8 mouse cellular contexts compared by ENCODE assay signal in genomic region chr10:63100657-63101056, GRCm38 (mm10). TPM values are rescaled to one million over a fixed set of nuclear protein-coding genes. Genes with fewer than 3 reads are reported as not detected.
DNase-seq lines count a peak whose midpoint lies in the region; ATAC-seq lines count a peak whose summit lies in the region.

No protein-coding gene starts in this region.

- ATAC-seq in heart, embryonic 15.5 days (replicated peaks; ENCODE audit: insufficient number of reproducible peaks, insufficient read depth, low FRiP score, low read depth), result no peak
- peak; percentile 49; the same call in 1 of the 2 replicates for ATAC-seq in hindbrain, embryonic 13.5 days (ENCODE audit: low FRiP score)
- peak; percentile 55 for ATAC-seq in midbrain, embryonic 13.5 days

- no peaks in the 10 kb centered on the region for H3K36me3 ChIP-seq in heart, embryonic 15.5 days
- H3K36me3 ChIP-seq in hindbrain, embryonic 13.5 days, result no peaks in the 10 kb centered on the region
- H3K36me3 ChIP-seq in midbrain, embryonic 13.5 days, result no peaks in the 10 kb centered on the region

- DNase-seq in heart, adult 8-10 months (ENCODE audit: low spot score), result no peak
- no peak for DNase-seq in spleen, adult 12 weeks (ENCODE audit: low spot score)
- no peak for DNase-seq in MN1 (ENCODE audit: low spot score)
- no peak for DNase-seq in adrenal gland, postnatal 14 days

- peak overlapping the region; percentile 54 for H3K9ac ChIP-seq in heart, embryonic 15.5 days
- peak overlapping the region; percentile 82 for H3K9ac ChIP-seq in hindbrain, embryonic 13.5 days
- peak overlapping the region; percentile 73 for H3K9ac ChIP-seq in midbrain, embryonic 13.5 days (replicated peaks)

- H3K9me3 ChIP-seq in heart, embryonic 15.5 days (replicated peaks), result no peaks in the 10 kb centered on the region
- H3K9me3 ChIP-seq in hindbrain, embryonic 13.5 days, result no peaks in the 10 kb centered on the region
- H3K9me3 ChIP-seq in midbrain, embryonic 13.5 days, result no peaks in the 10 kb centered on the region

- peaks cover 10% of the 10 kb centered on the region; the same call in 1 of the 2 replicates for H3K4me1 ChIP-seq in heart, embryonic 15.5 days (replicated peaks)
- no peaks in the 10 kb centered on the region for H3K4me1 ChIP-seq in brown adipose tissue, adult 24 weeks (ENCODE audit: control insufficient read depth, insufficient read depth, insufficient read length, low read length)
- H3K4me1 ChIP-seq in hindbrain, embryonic 13.5 days (replicated peaks), result peaks cover 14% of the 10 kb centered on the region
- peaks cover 13% of the 10 kb centered on the region for H3K4me1 ChIP-seq in midbrain, embryonic 13.5 days (replicated peaks)

- 23% methylated on average over 9 of the region's 9 CpGs for WGBS in heart, embryonic 15.5 days
- 8% methylated on average over 9 of the region's 9 CpGs for WGBS in hindbrain, embryonic 13.5 days
- 5% methylated on average over 9 of the region's 9 CpGs for WGBS in midbrain, embryonic 13.5 days

- peaks cover 47% of the 10 kb centered on the region for H3K27me3 ChIP-seq in heart, embryonic 15.5 days
- peaks cover 34% of the 10 kb centered on the region for H3K27me3 ChIP-seq in hindbrain, embryonic 13.5 days
- H3K27me3 ChIP-seq in midbrain, embryonic 13.5 days, result peaks cover 25% of the 10 kb centered on the region; the same call in 1 of the 2 replicates

- H3K4me3 ChIP-seq in heart, embryonic 15.5 days, result peak overlapping the region; percentile 57
- peak overlapping the region; percentile 55; the same call in 1 of the 2 replicates for H3K4me3 ChIP-seq in brown adipose tissue, adult 24 weeks (ENCODE audit: insufficient read depth, low read depth, low read length)
- peak overlapping the region; percentile 59 for H3K4me3 ChIP-seq in hindbrain, embryonic 13.5 days
- H3K4me3 ChIP-seq in midbrain, embryonic 13.5 days (replicated peaks), result peak overlapping the region; percentile 60

- H3K27ac ChIP-seq in heart, embryonic 15.5 days, result no peak overlapping the region
- H3K27ac ChIP-seq in brown adipose tissue, adult 24 weeks (replicated peaks; ENCODE audit: low read depth, low read length), result no peak overlapping the region
- H3K27ac ChIP-seq in hindbrain, embryonic 13.5 days, result no peak overlapping the region; the same call in 1 of the 2 replicates
- H3K27ac ChIP-seq in midbrain, embryonic 13.5 days, result peak overlapping the region; percentile 62; the same call in 1 of the 2 replicates

- H3K4me2 ChIP-seq in heart, embryonic 15.5 days, result peak overlapping the region; percentile 96
- H3K4me2 ChIP-seq in hindbrain, embryonic 13.5 days, result peak overlapping the region; percentile 88
- H3K4me2 ChIP-seq in midbrain, embryonic 13.5 days (replicated peaks), result peak overlapping the region; percentile 74

RNA-seq across cellular contexts. Expression of gene Atoh7, which starts 1.2 kb away (rescaled TPM):
- not detected in 2 replicates for polyA plus RNA-seq in heart, embryonic 15.5 days (2015; fragmentation: Nextera tagmentation; extraction: Ambion mirVana)
- total RNA-seq in heart, adult 8-10 months (2022), result not detected
- polyA plus RNA-seq in brown adipose tissue, adult 24 weeks (2012; ENCODE audit: insufficient read depth, insufficient read length, missing spikeins), result not detected in 2 replicates
- polyA plus RNA-seq in hindbrain, embryonic 13.5 days (2015; fragmentation: Nextera tagmentation; extraction: Ambion mirVana), result 1.6 and 2.1 TPM in 2 replicates
- 1.1 and 1.3 TPM in 2 replicates for polyA plus RNA-seq in midbrain, embryonic 13.5 days (2015; fragmentation: Nextera tagmentation; extraction: Ambion mirVana)
- total RNA-seq in adrenal gland, postnatal 14 days (2021), result not detected in 2 replicates

RNA-seq across cellular contexts. Expression of gene Pbld1, which starts 40.7 kb away (rescaled TPM):
- polyA plus RNA-seq in heart, embryonic 15.5 days (2015; fragmentation: Nextera tagmentation; extraction: Ambion mirVana), result 0.64 and 0.67 TPM in 2 replicates
- total RNA-seq in heart, adult 8-10 months (2022), result 1 to 10 TPM; 1.0 to 2.8 (median 2.0) TPM
- polyA plus RNA-seq in brown adipose tissue, adult 24 weeks (2012; ENCODE audit: insufficient read depth, insufficient read length, missing spikeins), result 5.3 TPM in 2 replicates
- polyA plus RNA-seq in hindbrain, embryonic 13.5 days (2015; fragmentation: Nextera tagmentation; extraction: Ambion mirVana), result 1.2 and 1.6 TPM in 2 replicates
- 1.0 and 1.3 TPM in 2 replicates for polyA plus RNA-seq in midbrain, embryonic 13.5 days (2015; fragmentation: Nextera tagmentation; extraction: Ambion mirVana)
- total RNA-seq in adrenal gland, postnatal 14 days (2021), result 14.4 and 18.0 TPM in 2 replicates
